Mouse (Mus musculus) liver, embryonic 11.5 days (tissue): ENCODE results near the gene Ppp1r9a. TPM values are rescaled to one million over a fixed set of nuclear protein-coding genes. Genes with fewer than 3 reads are reported as not detected.

ENCODE experiments used
- ATAC-seq: fragments of 200-750 bp; cut with Nextera tagmentation; replicated peaks from 2 replicates; pipeline ENCODE4 v1.8.0; 2017; ENCODE audit warnings: moderate number of reproducible peaks, mild to moderate bottlenecking, moderate TSS enrichment, moderate library complexity; ENCODE audit not compliant: low FRiP score
- DNase-seq: peaks from one replicate; pipeline ENCODE4 v3.0.0-alpha.2; 2017; ENCODE audit warnings: low spot score
- H3K27ac ChIP-seq: fragments of 300-500 bp; sonication (generic); 2 replicates; pipeline ENCODE4 v1.5.1; 2014; ENCODE audit warnings: mild to moderate bottlenecking, low read depth, low read length, control low read depth
- H3K27me3 ChIP-seq: fragments of 300-500 bp; sonication (generic); replicated peaks from 2 replicates; pipeline ENCODE4 v1.6.1; 2014; ENCODE audit warnings: low read length, mixed read lengths; ENCODE audit not compliant: control insufficient read depth, insufficient read depth
- H3K36me3 ChIP-seq: fragments of 300-500 bp; sonication (generic); 2 replicates; pipeline ENCODE4 v1.6.1; 2014; ENCODE audit warnings: mild to moderate bottlenecking, low read length, moderate library complexity, mixed read lengths; ENCODE audit not compliant: control insufficient read depth, insufficient read depth
- H3K4me1 ChIP-seq: fragments of 300-500 bp; sonication (generic); replicated peaks from 2 replicates; pipeline ENCODE4 v1.6.1; 2014; ENCODE audit warnings: low read length, mixed read lengths; ENCODE audit not compliant: control insufficient read depth, insufficient read depth
- H3K4me2 ChIP-seq: fragments of 300-500 bp; sonication (generic); 2 replicates; pipeline ENCODE4 v1.6.1; 2014; ENCODE audit warnings: mild to moderate bottlenecking, control low read depth, moderate library complexity
- H3K4me3 ChIP-seq: fragments of 300-500 bp; sonication (generic); 2 replicates; pipeline ENCODE4 v1.5.1; 2014; ENCODE audit warnings: low read depth, low read length, control low read depth
- H3K9ac ChIP-seq: fragments of 300-500 bp; sonication (generic); 2 replicates; pipeline ENCODE4 v1.6.1; 2014; ENCODE audit warnings: low read depth, low read length, control low read depth
- H3K9me3 ChIP-seq: fragments of 300-500 bp; sonication (generic); 2 replicates; pipeline ENCODE4 v1.6.1; 2016; ENCODE audit warnings: low read length, inconsistent platforms, mixed read lengths; ENCODE audit not compliant: control insufficient read depth
- WGBS: fragments of 180-500 bp; shearing (Covaris S2); extraction: QIAGEN DNeasy Blood & Tissue Kit; methylation state at CpG from one replicate; pipeline ENCODE4 v1.1.7; 2014; 5-methylcytosine and 5-hydroxymethylcytosine counted together
- polyA plus RNA-seq: library from polyadenylated mRNA; unstranded; fragments of >200 nt; fragmentation: Nextera tagmentation; extraction: Ambion mirVana; gene quantifications from 2 replicates; pipeline ENCODE4 v1.2.1, GENCODE M21; 2014

The Ppp1r9a gene
- polyA plus RNA-seq, 1 experiment from 2014 or later = 17.6 TPM

GRCm38 (mm10) chr6:5162052-5162451 is 259.3 kb downstream of the Ppp1r9a start:
- ATAC-seq (no peak), DNase-seq (no peak)
- Histone ChIP-seq H3K9me3 (no peaks in the 10 kb centered on the region), H3K4me3 (no peak overlapping the region), H3K4me2 (no peak overlapping the region), H3K27ac (no peak overlapping the region), H3K9ac (no peak overlapping the region), H3K27me3 (no peaks in the 10 kb centered on the region), H3K36me3 (peaks cover 4% of the 10 kb centered on the region; the same call in 1 of the 2 replicates), H3K4me1 (peaks cover 33% of the 10 kb centered on the region)
- WGBS = 72% methylated on average over 6 of the region's 6 CpGs

DNA sequence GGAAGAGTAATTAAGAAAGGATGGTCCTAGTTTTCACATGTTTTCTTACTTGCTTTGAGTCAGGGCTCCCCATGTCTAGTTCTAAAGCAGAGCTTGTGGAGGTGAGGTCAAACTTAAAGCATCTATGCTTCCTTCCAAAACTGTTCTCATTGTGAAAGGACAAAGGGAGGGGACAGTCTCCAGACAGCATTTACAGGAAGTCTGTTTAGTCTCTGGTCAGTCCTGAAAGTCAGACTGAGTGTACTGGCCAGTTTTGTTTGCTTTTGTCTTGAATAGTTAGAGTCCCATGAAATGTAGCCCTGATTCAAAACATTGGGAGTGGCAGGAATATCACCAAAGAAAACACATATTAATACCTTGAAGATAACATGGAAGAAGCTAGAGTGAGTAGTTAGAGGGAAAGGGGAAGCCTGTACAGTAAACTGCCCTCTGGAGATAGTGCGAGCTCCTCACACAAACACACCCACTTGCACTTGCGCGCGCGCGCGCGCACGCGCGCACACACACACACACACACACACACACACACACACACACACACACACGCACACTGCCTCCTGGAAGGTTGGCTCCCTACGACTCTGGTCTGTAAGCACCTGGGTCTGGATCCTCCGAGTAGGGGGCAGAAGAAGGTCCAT is 260.9 kb downstream of the Ppp1r9a start:
- ATAC-seq = 0 out of 2 replicates have a peak, but pooled peaks have one; percentile 49
- H3K4me3 ChIP-seq = no peak overlapping the region
- H3K9me3 ChIP-seq = no peaks in the 10 kb centered on the region
- no peak for DNase-seq
- H3K4me2 ChIP-seq = no peak overlapping the region
- WGBS = 81% methylated on average over 14 of the region's 14 CpGs
- H3K27me3 ChIP-seq = no peaks in the 10 kb centered on the region
- H3K9ac ChIP-seq = no peak overlapping the region
- peaks cover 33% of the 10 kb centered on the region for H3K4me1 ChIP-seq
- peak overlapping the region; percentile 19; the same call in 1 of the 2 replicates for H3K27ac ChIP-seq
- peaks cover 4% of the 10 kb centered on the region; the same call in 1 of the 2 replicates for H3K36me3 ChIP-seq

DNA sequence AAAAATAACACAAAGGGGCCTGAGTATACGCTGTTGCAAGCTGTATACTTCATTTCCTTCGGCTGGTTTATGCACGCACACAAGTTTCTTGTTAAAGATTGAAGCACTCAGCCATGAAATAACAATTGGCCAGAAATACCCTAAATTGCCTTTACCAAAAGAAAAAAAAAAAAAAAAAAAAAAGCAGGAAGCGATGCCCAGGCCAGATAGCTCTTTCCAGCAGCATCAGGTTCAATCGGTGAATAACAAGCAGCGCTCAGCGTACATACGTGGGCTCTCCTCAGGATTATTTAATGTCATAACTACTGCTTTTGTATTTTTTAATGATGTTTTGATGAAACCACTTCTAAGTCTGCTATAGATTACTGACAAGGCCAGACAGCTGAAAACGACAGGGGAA is 262.1 kb downstream of the Ppp1r9a start:
- Histone ChIP-seq H3K4me3 (no peak overlapping the region), H3K9ac (no peak overlapping the region), H3K9me3 (no peaks in the 10 kb centered on the region), H3K36me3 (peaks cover 4% of the 10 kb centered on the region; the same call in 1 of the 2 replicates), H3K4me1 (peaks cover 23% of the 10 kb centered on the region), H3K4me2 (peak overlapping the region; percentile 22; the same call in 1 of the 2 replicates), H3K27me3 (no peaks in the 10 kb centered on the region), H3K27ac (no peak overlapping the region)
- DNase-seq = no peak
- no peak for ATAC-seq
- 55% methylated on average over 9 of the region's 9 CpGs for WGBS

- Histone ChIP-seq H3K4me1 (peaks cover 21% of the 10 kb centered on the region), H3K27me3 (no peaks in the 10 kb centered on the region), H3K9me3 (no peaks in the 10 kb centered on the region), H3K4me2 (peak overlapping the region; percentile 56), H3K36me3 (no peaks in the 10 kb centered on the region), H3K4me3 (peak overlapping the region; percentile 28; the same call in 1 of the 2 replicates), H3K27ac (no peak overlapping the region), H3K9ac (no peak overlapping the region)
- 28% methylated on average over 14 of the region's 14 CpGs for WGBS
- ATAC-seq (0 out of 2 replicates have a peak, but pooled peaks have one; percentile 29), DNase-seq (no peak)
Measured at GRCm38 (mm10) chr6:5167051-5167677, 264.4 kb downstream of the Ppp1r9a start.

GRCm38 (mm10) chr6:5168158-5168557 is 265.4 kb downstream of the Ppp1r9a start:
- ATAC-seq = no peak
- H3K9me3 ChIP-seq = no peaks in the 10 kb centered on the region
- no peaks in the 10 kb centered on the region for H3K36me3 ChIP-seq
- H3K4me3 ChIP-seq = no peak overlapping the region
- H3K4me1 ChIP-seq = peaks cover 21% of the 10 kb centered on the region
- H3K4me2 ChIP-seq = no peak overlapping the region
- H3K9ac ChIP-seq = no peak overlapping the region
- DNase-seq = no peak
- H3K27me3 ChIP-seq = no peaks in the 10 kb centered on the region
- 79% methylated on average over 9 of the region's 9 CpGs for WGBS
- H3K27ac ChIP-seq = no peak overlapping the region

DNA sequence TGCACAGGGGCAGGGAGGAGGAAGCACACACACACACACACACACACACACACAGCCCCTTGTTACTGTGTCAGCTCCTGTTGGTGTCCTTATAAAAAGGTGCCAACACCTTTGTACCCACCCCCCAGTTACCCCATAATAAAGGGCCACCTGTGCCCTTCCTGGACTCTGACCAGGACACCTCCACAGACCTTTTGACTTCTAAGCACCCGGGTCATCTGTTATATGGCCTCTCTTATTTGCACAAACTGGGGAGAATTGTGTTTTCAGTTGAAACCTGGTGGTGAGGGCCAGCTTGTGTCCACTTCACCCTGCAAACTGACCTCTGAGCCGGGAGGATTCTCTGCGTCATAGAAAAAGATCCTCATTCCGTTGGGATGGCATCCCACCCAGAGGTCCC is 268.7 kb downstream of the Ppp1r9a start:
- Histone ChIP-seq H3K36me3 (no peaks in the 10 kb centered on the region), H3K9ac (no peak overlapping the region), H3K4me1 (peaks cover 7% of the 10 kb centered on the region), H3K27me3 (no peaks in the 10 kb centered on the region), H3K4me2 (no peak overlapping the region), H3K27ac (peak overlapping the region; percentile 54; the same call in 1 of the 2 replicates), H3K9me3 (no peaks in the 10 kb centered on the region), H3K4me3 (no peak overlapping the region)
- DNase-seq (no peak), ATAC-seq (peak; percentile 63)
- WGBS = 69% methylated on average over 4 of the region's 4 CpGs

DNA sequence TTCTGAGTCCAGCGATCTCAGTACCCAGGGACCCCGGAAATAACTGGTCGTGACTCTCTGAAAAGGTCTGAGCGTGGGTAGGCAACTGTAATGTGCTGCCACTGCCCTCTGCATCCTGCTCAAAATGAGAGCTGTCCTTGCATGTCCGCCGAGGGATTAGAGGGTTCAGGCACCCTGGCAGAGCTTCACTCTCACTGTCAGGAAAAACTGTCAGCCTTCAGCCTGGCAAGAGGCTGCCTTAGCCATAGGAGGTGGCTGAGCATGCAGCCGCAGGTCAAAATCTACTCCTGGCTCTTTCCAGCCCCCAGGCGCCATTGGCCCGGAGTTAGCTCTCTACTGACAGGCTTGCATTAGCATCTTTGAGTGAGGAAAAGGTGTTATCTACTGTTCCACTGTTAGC is 269.9 kb downstream of the Ppp1r9a start:
- Histone ChIP-seq H3K4me1 (no peaks in the 10 kb centered on the region), H3K27ac (no peak overlapping the region), H3K4me3 (no peak overlapping the region), H3K4me2 (no peak overlapping the region), H3K9ac (no peak overlapping the region), H3K27me3 (no peaks in the 10 kb centered on the region), H3K9me3 (no peaks in the 10 kb centered on the region), H3K36me3 (no peaks in the 10 kb centered on the region)
- no peak for ATAC-seq
- no peak for DNase-seq
- 80% methylated on average over 9 of the region's 9 CpGs for WGBS

- Histone ChIP-seq H3K4me3 (no peak overlapping the region), H3K27ac (no peak overlapping the region), H3K4me1 (no peaks in the 10 kb centered on the region), H3K9me3 (no peaks in the 10 kb centered on the region), H3K36me3 (no peaks in the 10 kb centered on the region), H3K4me2 (no peak overlapping the region), H3K9ac (no peak overlapping the region), H3K27me3 (no peaks in the 10 kb centered on the region)
- 81% methylated on average over 10 of the region's 10 CpGs for WGBS
- DNase-seq (no peak), ATAC-seq (no peak)
Measured at GRCm38 (mm10) chr6:5174179-5174812, 271.6 kb downstream of the Ppp1r9a start.
